Comparison of ENCODE assay signal across 15 mouse cellular contexts in genomic region chr11:116117819-116118218, GRCm38 (mm10). TPM values are rescaled to one million over a fixed set of nuclear protein-coding genes. Genes with fewer than 3 reads are reported as not detected.
DNase-seq lines count a peak whose midpoint lies in the region; ATAC-seq lines count a peak whose summit lies in the region.
"Had no signal": no experiment of that assay in that cellular context is flagged by ENCODE, and none has a peak within 500 bp of the region (broad histone marks: within the 10 kb centered on the region; RNA-seq: fewer than 3 reads in every experiment).

No protein-coding gene starts in this region.

- H3K27me3 ChIP-seq in kidney, embryonic 16.5 days (ENCODE audit: insufficient read depth, low read length): no peaks in the 10 kb centered on the region
- H3K27me3 ChIP-seq in embryonic facial prominence, embryonic 13.5 days: no peaks in the 10 kb centered on the region
- H3K27me3 ChIP-seq: liver, embryonic 15.5 days; neural tube, embryonic 15.5 days had no signal

- DNase-seq in kidney, postnatal 4 days: peak; percentile 49 to 54
- DNase-seq in thymus, postnatal 14 days: peak; percentile 40
- no peak for DNase-seq in thymus, postnatal 0 days (ENCODE audit: low spot score)
- no peak for DNase-seq in left cerebral cortex, adult 11 months (ENCODE audit: low spot score)
- no peak for DNase-seq in left cerebral cortex, adult 18-20 months (ENCODE audit: low spot score in 2 of 2)
- DNase-seq: adrenal gland, adult 8-10 months; heart, postnatal 10 days; layer of hippocampus, postnatal 36 days had no signal

- H3K36me3 ChIP-seq in kidney, embryonic 16.5 days (ENCODE audit: insufficient read depth, low read length): no peaks in the 10 kb centered on the region
- peaks cover 8% of the 10 kb centered on the region; the same call in 1 of the 2 replicates for H3K36me3 ChIP-seq in embryonic facial prominence, embryonic 13.5 days
- H3K36me3 ChIP-seq: forebrain, embryonic 12.5 days; midbrain, embryonic 13.5 days; neural tube, embryonic 15.5 days had no signal

- no peak overlapping the region for H3K4me2 ChIP-seq in kidney, embryonic 16.5 days (replicated peaks; ENCODE audit: low read depth, low read length)
- H3K4me2 ChIP-seq in embryonic facial prominence, embryonic 13.5 days: no peak overlapping the region
- H3K4me2 ChIP-seq: forebrain, embryonic 12.5 days; liver, embryonic 15.5 days; midbrain, embryonic 13.5 days; neural tube, embryonic 15.5 days had no signal

- no peak overlapping the region for H3K4me3 ChIP-seq in kidney, embryonic 16.5 days (ENCODE audit: low read length)
- H3K4me3 ChIP-seq in embryonic facial prominence, embryonic 13.5 days: no peak overlapping the region
- H3K4me3 ChIP-seq: forebrain, embryonic 12.5 days; liver, embryonic 15.5 days; midbrain, embryonic 13.5 days; neural tube, embryonic 15.5 days had no signal

- H3K4me1 ChIP-seq in kidney, embryonic 16.5 days (ENCODE audit: insufficient read depth, low read length): no peaks in the 10 kb centered on the region
- H3K4me1 ChIP-seq in embryonic facial prominence, embryonic 13.5 days: peaks cover 10% of the 10 kb centered on the region; the same call in 1 of the 2 replicates
- H3K4me1 ChIP-seq: neural tube, embryonic 15.5 days had no signal

- ATAC-seq in kidney, embryonic 16.5 days (ENCODE audit: low FRiP score, low TSS enrichment): no peak
- ATAC-seq in embryonic facial prominence, embryonic 13.5 days (ENCODE audit: insufficient number of reproducible peaks, insufficient read depth, low FRiP score, low TSS enrichment, low read depth): no peak
- ATAC-seq: intestine, embryonic 16.5 days; midbrain, embryonic 13.5 days had no signal

- H3K27ac ChIP-seq in kidney, embryonic 16.5 days (ENCODE audit: low read length): no peak overlapping the region
- peak overlapping the region; percentile 84 for H3K27ac ChIP-seq in embryonic facial prominence, embryonic 13.5 days
- H3K27ac ChIP-seq: forebrain, embryonic 12.5 days; liver, embryonic 15.5 days; midbrain, embryonic 13.5 days; neural tube, embryonic 15.5 days had no signal

- no peak overlapping the region for H3K9ac ChIP-seq in kidney, embryonic 16.5 days (replicated peaks; ENCODE audit: low read length)
- no peak overlapping the region for H3K9ac ChIP-seq in embryonic facial prominence, embryonic 13.5 days
- H3K9ac ChIP-seq: forebrain, embryonic 12.5 days; liver, embryonic 15.5 days; midbrain, embryonic 13.5 days; neural tube, embryonic 15.5 days had no signal

- no peaks in the 10 kb centered on the region for H3K9me3 ChIP-seq in kidney, embryonic 16.5 days (ENCODE audit: low read length)
- no peaks in the 10 kb centered on the region for H3K9me3 ChIP-seq in embryonic facial prominence, embryonic 13.5 days
- H3K9me3 ChIP-seq: forebrain, embryonic 12.5 days; liver, embryonic 15.5 days; midbrain, embryonic 13.5 days; neural tube, embryonic 15.5 days had no signal

RNA-seq across cellular contexts. Expression of gene Trim47, which starts 9.2 kb away (rescaled TPM):
- 23.9 and 31.2 TPM in 2 replicates for polyA plus RNA-seq in kidney, embryonic 16.5 days (2015; fragmentation: Nextera tagmentation; extraction: Ambion mirVana)
- polyA plus RNA-seq in thymus, postnatal 0 days (2015; fragmentation: Nextera tagmentation; extraction: Ambion mirVana): 10.8 and 10.9 TPM in 2 replicates
- polyA plus RNA-seq in embryonic facial prominence, embryonic 13.5 days (2015; fragmentation: Nextera tagmentation; extraction: Ambion mirVana): 8.6 and 9.4 TPM in 2 replicates
- 1 to 10 TPM; 7.3 to 7.9 TPM for total RNA-seq in left cerebral cortex, adult 18-20 months (2021)

RNA-seq across cellular contexts. Expression of gene Trim65, which starts 13.1 kb away (rescaled TPM):
- polyA plus RNA-seq in kidney, embryonic 16.5 days (2015; fragmentation: Nextera tagmentation; extraction: Ambion mirVana): 4.9 and 6.3 TPM in 2 replicates
- 2.6 and 3.1 TPM in 2 replicates for polyA plus RNA-seq in thymus, postnatal 0 days (2015; fragmentation: Nextera tagmentation; extraction: Ambion mirVana)
- 2.8 and 3.2 TPM in 2 replicates for polyA plus RNA-seq in embryonic facial prominence, embryonic 13.5 days (2015; fragmentation: Nextera tagmentation; extraction: Ambion mirVana)
- 1 to 10 TPM; 7.3 to 7.9 TPM for total RNA-seq in left cerebral cortex, adult 18-20 months (2021)

RNA-seq across cellular contexts. Expression of gene Mrpl38, which starts 20.8 kb away (rescaled TPM):
- polyA plus RNA-seq in kidney, embryonic 16.5 days (2015; fragmentation: Nextera tagmentation; extraction: Ambion mirVana): 119 and 120 TPM in 2 replicates
- 65.0 and 68.8 TPM in 2 replicates for polyA plus RNA-seq in thymus, postnatal 0 days (2015; fragmentation: Nextera tagmentation; extraction: Ambion mirVana)
- polyA plus RNA-seq in embryonic facial prominence, embryonic 13.5 days (2015; fragmentation: Nextera tagmentation; extraction: Ambion mirVana): 75.2 and 80.0 TPM in 2 replicates
- total RNA-seq in left cerebral cortex, adult 18-20 months (2021): 10 to 100 TPM; 61.7 to 66.9 TPM

RNA-seq across cellular contexts. Expression of gene Wbp2, which starts 31.0 kb away (rescaled TPM):
- 99.4 and 123 TPM in 2 replicates for polyA plus RNA-seq in kidney, embryonic 16.5 days (2015; fragmentation: Nextera tagmentation; extraction: Ambion mirVana)
- 75.1 and 97.4 TPM in 2 replicates for polyA plus RNA-seq in thymus, postnatal 0 days (2015; fragmentation: Nextera tagmentation; extraction: Ambion mirVana)
- polyA plus RNA-seq in embryonic facial prominence, embryonic 13.5 days (2015; fragmentation: Nextera tagmentation; extraction: Ambion mirVana): 48.8 and 52.0 TPM in 2 replicates
- 100 to 1,000 TPM; 464 to 477 TPM for total RNA-seq in left cerebral cortex, adult 18-20 months (2021)

RNA-seq across cellular contexts. Expression of gene Unc13d, which starts 40.1 kb away (rescaled TPM):
- 1.00 and 1.4 TPM in 2 replicates for polyA plus RNA-seq in kidney, embryonic 16.5 days (2015; fragmentation: Nextera tagmentation; extraction: Ambion mirVana)
- 32.4 and 34.7 TPM in 2 replicates for polyA plus RNA-seq in thymus, postnatal 0 days (2015; fragmentation: Nextera tagmentation; extraction: Ambion mirVana)
- 2.7 and 2.9 TPM in 2 replicates for polyA plus RNA-seq in embryonic facial prominence, embryonic 13.5 days (2015; fragmentation: Nextera tagmentation; extraction: Ambion mirVana)
- 1 to 10 TPM; 1.8 to 2.7 TPM for total RNA-seq in left cerebral cortex, adult 18-20 months (2021)

Comparison
In these comparisons a context has a peak if more than half of its experiments do, and no peak if none do; other contexts are left out.
1. DNase-seq: peak in kidney, postnatal 4 days (2 of 2) and thymus, postnatal 14 days (single experiment); none in thymus, postnatal 0 days (single experiment), left cerebral cortex, adult 11 months (single experiment) and left cerebral cortex, adult 18-20 months (0 of 2).